Mouse (Mus musculus) E14TG2a.4 (cell line): ENCODE data around the gene Cd68.
A peak's percentile ranks its signal among the peaks of the same experiment; 100 is the strongest.

ENCODE experiments used
- CTCF ChIP-seq: conservative IDR thresholded peaks from 2 replicates; pipeline ENCODE4 v1.5.1; 2014; ENCODE audit warnings: low read length
- NANOG ChIP-seq: IDR thresholded peaks from 2 replicates; pipeline ENCODE4 v1.6.1; 2014; ENCODE audit warnings: borderline replicate concordance, low read length, mixed read lengths

DNA sequence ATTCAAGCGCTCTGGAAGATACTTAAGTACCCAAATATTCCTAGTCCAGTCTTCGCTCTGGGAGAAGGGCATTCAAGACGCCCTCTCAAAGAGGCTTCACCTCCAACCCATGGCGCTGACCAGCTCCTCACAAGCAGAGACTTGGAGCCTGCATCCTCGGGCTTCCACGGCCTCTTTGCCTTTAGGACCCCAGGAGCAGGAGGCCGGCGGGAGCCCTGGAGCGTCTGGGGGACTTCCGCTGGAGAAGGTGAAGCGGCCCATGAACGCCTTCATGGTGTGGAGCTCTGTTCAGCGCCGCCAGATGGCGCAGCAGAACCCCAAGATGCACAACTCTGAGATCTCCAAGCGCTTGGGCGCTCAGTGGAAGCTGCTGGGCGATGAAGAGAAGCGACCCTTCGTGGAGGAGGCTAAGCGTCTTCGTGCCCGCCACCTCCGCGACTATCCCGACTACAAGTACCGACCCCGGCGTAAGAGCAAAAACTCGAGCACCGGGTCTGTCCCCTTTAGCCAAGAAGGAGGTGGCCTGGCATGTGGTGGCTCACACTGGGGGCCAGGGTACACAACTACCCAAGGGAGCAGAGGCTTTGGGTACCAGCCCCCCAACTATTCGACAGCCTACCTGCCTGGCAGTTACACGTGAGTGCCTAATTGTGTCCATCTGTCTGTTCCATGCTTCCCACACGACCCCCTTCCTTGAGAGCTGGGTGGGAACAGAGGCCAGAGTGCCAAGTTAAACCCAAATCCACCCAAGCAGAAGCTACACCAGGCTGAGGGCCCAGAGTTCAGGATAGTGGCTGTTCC lies 10.5 kb downstream of the Cd68 start, which contains the start of gene Sox15:
- TF ChIP-seq CTCF (peak; percentile 60), NANOG (no peak)
